Mouse (Mus musculus) C2C12 (cell line): ENCODE data around the gene Rgcc. TPM values are rescaled to one million over a fixed set of nuclear protein-coding genes. Genes with fewer than 3 reads are reported as not detected.

ENCODE experiments used
- H3K27me3 ChIP-seq: one replicate; pipeline ENCODE4 v1.6.1; 2011; ENCODE audit not compliant: control insufficient read depth, insufficient read depth, insufficient read length
- H3K36me3 ChIP-seq: one replicate; pipeline ENCODE4 v1.6.1; 2011; ENCODE audit not compliant: control insufficient read depth, insufficient read depth
- H3K4me3 ChIP-seq: one replicate; pipeline ENCODE4 v1.5.1; 2011; ENCODE audit warnings: mild to moderate bottlenecking, control low read depth; ENCODE audit not compliant: poor library complexity, insufficient read depth, severe bottlenecking
- H3K79me2 ChIP-seq: one replicate; pipeline ENCODE4 v1.6.1; 2011; ENCODE audit not compliant: control insufficient read depth, insufficient read depth
- H3K79me3 ChIP-seq: one replicate; pipeline ENCODE4 v1.6.1; 2011; ENCODE audit warnings: low read depth, control low read depth
- H3ac ChIP-seq: one replicate; pipeline ENCODE3; 2011; ENCODE audit warnings: low read depth; ENCODE audit not compliant: control insufficient read depth, insufficient read length
- CEBPB ChIP-seq: IDR thresholded peaks from one replicate; pipeline ENCODE4 v1.6.1; 2011; ENCODE audit warnings: low read depth, mild to moderate bottlenecking, control low read depth, moderate library complexity
- CTCF ChIP-seq: IDR thresholded peaks from one replicate; pipeline ENCODE4 v1.5.1; 2011; ENCODE audit not compliant: control insufficient read depth, insufficient read depth, insufficient read length
- FOSL1 ChIP-seq: IDR thresholded peaks from one replicate; pipeline ENCODE4 v1.8.0; 2011; ENCODE audit warnings: mild to moderate bottlenecking, low read length; ENCODE audit not compliant: poor library complexity, insufficient read depth, severe bottlenecking
- MAX ChIP-seq: IDR thresholded peaks from one replicate; pipeline ENCODE4 v1.6.1; 2011; ENCODE audit warnings: mild to moderate bottlenecking, control low read depth
- MYOD1 ChIP-seq: IDR thresholded peaks from one replicate; pipeline ENCODE4 v1.6.1; 2011; ENCODE audit warnings: low read depth; ENCODE audit not compliant: control insufficient read depth, insufficient read length
- MYOG ChIP-seq: IDR thresholded peaks from one replicate; pipeline ENCODE4 v1.6.1; 2011; ENCODE audit not compliant: control insufficient read depth, insufficient read length; ENCODE audit errors: extremely low read depth
- USF1 ChIP-seq: IDR thresholded peaks from one replicate; pipeline ENCODE4 v1.6.1; 2011; ENCODE audit warnings: low read depth, mild to moderate bottlenecking, control low read depth, moderate library complexity
- polyA plus RNA-seq: library from polyadenylated mRNA; unstranded; fragments of >200 nt; fragmentation: generic; extraction: Trizol; gene quantifications from one replicate; pipeline ENCODE4 v1.2.1, GENCODE M21; 2012; ENCODE audit warnings: missing spikeins

Gene Rgcc
- polyA plus RNA-seq, 1 experiment: 1.5 TPM

DNA sequence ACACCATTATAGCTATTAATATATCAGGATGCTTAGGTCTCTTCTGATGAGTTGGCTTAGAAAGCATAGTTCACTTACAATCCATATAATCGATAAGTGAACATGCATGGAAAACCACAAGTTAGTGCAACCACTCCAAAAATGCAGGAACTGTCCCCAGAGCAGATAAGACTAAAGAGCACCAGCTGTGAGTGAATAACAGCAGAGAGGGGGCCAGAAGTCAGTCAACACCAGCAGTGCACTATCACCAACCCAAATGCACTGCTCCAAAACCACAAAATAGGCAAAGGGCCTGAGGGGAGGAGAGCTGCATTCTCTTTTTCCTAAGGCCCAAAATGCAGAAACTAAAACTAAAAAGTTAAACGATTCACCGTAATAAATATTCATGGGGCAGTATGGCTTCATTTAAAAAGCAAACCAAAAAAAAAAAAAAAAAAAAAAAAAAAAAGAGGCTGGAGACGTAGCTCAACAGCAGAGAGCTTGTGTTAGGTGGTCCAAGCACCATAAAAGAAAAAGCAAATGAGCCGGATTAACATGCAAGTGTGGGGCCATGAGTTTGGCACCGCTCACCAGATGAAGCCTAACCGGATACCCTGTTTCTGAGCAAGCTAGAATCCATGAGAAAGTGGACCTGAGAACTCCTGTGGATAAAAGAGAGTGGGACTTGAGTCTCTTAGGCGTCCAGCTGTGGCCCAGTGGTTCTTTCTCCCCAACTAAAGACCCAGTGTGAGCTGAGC lies 12.2 kb upstream of the Rgcc start:
- no peak overlapping the region for H3K4me3 ChIP-seq
- H3K27me3 ChIP-seq: no peaks in the 10 kb centered on the region
- H3K79me3 ChIP-seq: no peaks in the 10 kb centered on the region
- TF ChIP-seq USF1 (no peak), CTCF (no peak), CEBPB (peak; percentile 37)
- H3ac ChIP-seq: no peak overlapping the region
- no peaks in the 10 kb centered on the region for H3K36me3 ChIP-seq
- no peaks in the 10 kb centered on the region for H3K79me2 ChIP-seq

DNA sequence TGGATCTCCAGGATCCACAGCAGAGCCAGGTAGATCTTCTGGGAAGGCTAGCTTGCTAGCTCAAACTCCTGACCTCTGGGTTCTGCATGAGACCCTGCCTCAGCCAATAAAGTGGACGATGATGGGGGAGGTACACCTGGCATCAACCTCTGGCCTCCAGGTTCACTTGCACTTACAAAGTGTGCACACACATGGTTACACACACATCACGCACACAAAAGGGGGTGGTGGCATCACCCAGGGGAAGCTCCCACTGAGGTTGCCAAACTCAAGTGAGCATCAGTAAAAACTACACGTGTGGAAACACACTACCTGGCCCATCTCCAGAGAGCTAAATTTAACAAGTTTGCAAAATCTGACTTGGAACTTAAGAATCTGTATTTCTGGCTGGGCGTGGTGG lies 11.3 kb upstream of the Rgcc start:
- Histone ChIP-seq H3K27me3 (no peaks in the 10 kb centered on the region), H3K36me3 (no peaks in the 10 kb centered on the region), H3K79me2 (no peaks in the 10 kb centered on the region), H3K4me3 (no peak overlapping the region), H3ac (no peak overlapping the region), H3K79me3 (no peaks in the 10 kb centered on the region)
- TF ChIP-seq MAX: no peak
- TF ChIP-seq FOSL1: no peak
- TF ChIP-seq CTCF: no peak
- TF ChIP-seq USF1: no peak
- no peak for TF ChIP-seq CEBPB

- no peak overlapping the region for H3ac ChIP-seq
- H3K27me3 ChIP-seq: no peaks in the 10 kb centered on the region
- H3K36me3 ChIP-seq: no peaks in the 10 kb centered on the region
- H3K4me3 ChIP-seq: no peak overlapping the region
- H3K79me2 ChIP-seq: no peaks in the 10 kb centered on the region
- no peak for TF ChIP-seq MAX
- no peak for TF ChIP-seq FOSL1
- TF ChIP-seq USF1: no peak
- TF ChIP-seq CTCF: no peak
- TF ChIP-seq MYOD1: no peak
- TF ChIP-seq CEBPB: no peak
- no peak for TF ChIP-seq MYOG
- no peaks in the 10 kb centered on the region for H3K79me3 ChIP-seq
Observed at GRCm38 (mm10) chr14:79311918-79312454, 10.5 kb upstream of the Rgcc start.

DNA sequence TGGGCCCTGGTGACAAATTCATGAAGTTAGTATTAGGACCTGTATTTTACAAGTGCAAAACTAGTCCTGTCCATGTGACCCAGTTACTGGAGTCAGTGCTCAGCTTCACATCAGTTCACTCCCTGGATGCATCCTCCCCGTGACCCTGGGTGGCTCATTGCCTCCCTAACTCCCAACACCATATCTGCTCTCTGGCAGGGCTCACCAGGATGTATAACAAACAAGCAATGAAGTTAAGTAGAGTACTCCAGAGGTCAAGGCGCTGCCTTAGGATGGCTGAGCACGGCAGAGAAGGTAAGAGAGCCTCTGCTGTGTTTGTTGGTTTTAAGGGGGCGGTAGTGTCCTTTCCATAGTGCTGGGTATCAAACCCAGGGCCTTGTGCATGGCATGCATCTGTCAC lies 7.7 kb upstream of the Rgcc start:
- Histone ChIP-seq H3K36me3 (no peaks in the 10 kb centered on the region), H3K79me2 (no peaks in the 10 kb centered on the region), H3K27me3 (no peaks in the 10 kb centered on the region), H3K4me3 (no peak overlapping the region), H3ac (no peak overlapping the region), H3K79me3 (no peaks in the 10 kb centered on the region)
- TF ChIP-seq FOSL1: no peak
- no peak for TF ChIP-seq MYOD1
- TF ChIP-seq USF1: no peak
- no peak for TF ChIP-seq MYOG
- no peak for TF ChIP-seq MAX
- no peak for TF ChIP-seq CTCF
- no peak for TF ChIP-seq CEBPB

DNA sequence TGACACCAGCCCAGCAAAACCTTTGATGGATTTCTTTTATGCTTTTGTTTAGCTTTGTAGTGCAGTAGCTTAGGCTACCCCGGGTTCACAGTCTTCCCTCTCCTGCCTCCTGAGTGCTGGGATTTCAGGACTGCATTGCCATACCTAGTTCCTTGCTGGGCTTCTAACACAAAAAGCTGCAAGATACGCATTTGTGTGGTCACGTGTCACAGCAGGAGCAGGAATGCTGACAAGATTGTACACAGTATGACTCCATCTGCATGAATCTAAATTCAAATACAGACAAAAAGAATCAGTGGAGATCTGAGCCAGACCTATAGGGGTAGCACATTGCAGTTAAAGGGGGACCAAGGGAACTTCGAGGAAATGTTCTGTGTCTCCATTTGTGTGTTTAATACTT lies 6.9 kb upstream of the Rgcc start:
- H3K4me3 ChIP-seq: no peak overlapping the region
- H3K79me2 ChIP-seq: no peaks in the 10 kb centered on the region
- TF ChIP-seq CEBPB (no peak), MYOG (no peak), CTCF (no peak), MAX (no peak), FOSL1 (no peak), MYOD1 (no peak), USF1 (no peak)
- no peak overlapping the region for H3ac ChIP-seq
- no peaks in the 10 kb centered on the region for H3K36me3 ChIP-seq
- H3K27me3 ChIP-seq: no peaks in the 10 kb centered on the region
- H3K79me3 ChIP-seq: no peaks in the 10 kb centered on the region

- H3ac ChIP-seq: no peak overlapping the region
- H3K4me3 ChIP-seq: no peak overlapping the region
- no peaks in the 10 kb centered on the region for H3K79me2 ChIP-seq
Observed at GRCm38 (mm10) chr14:79307908-79308307, 6.5 kb upstream of the Rgcc start.

More at GRCm38 (mm10) chr14:79307908-79308307, 6.5 kb upstream of the Rgcc start:
- Histone ChIP-seq H3K27me3 (no peaks in the 10 kb centered on the region), H3K79me3 (no peaks in the 10 kb centered on the region), H3K36me3 (no peaks in the 10 kb centered on the region)
- TF ChIP-seq MYOD1: no peak
- TF ChIP-seq CEBPB: no peak
- no peak for TF ChIP-seq FOSL1
- no peak for TF ChIP-seq CTCF
- TF ChIP-seq MAX: no peak
- no peak for TF ChIP-seq MYOG
- TF ChIP-seq USF1: no peak
